Mouse (Mus musculus): ENCODE data around the gene Taf13.

DNA sequence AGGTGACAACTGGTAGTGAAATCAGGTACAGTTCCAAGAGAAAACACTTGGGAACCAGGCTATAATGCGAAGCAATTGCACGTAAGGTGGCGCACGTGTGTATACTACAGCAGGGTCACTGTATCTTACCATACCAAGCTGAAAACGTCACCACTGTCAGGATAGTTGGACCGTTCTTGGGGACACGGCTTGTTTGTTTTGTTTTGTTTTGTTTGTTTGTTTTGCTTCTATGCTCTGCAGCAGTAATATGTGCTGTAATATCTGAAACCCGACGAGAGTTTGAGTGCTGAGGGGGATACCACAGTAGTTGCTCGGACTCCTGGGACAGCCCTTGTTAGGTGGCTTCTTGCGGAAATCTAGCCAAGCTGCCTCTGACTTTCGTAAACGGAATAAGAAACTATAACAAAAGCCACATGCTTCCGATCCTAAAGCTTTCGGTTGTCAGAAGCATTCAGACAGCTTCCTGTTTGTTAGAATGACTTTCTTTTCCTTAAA, 8.7 kb upstream of the Taf13 start:
- TF ChIP-seq CTCF (IDR thresholded peaks at IDR 0.05; ENCODE audit: low read depth, low read length) = no peak
- TF ChIP-seq EP300 (IDR thresholded peaks at IDR 0.05; ENCODE audit: insufficient read depth, low read depth, low read length) = no peak
